ENCODE assay signal across 10 mouse cellular contexts in the genomic region with DNA sequence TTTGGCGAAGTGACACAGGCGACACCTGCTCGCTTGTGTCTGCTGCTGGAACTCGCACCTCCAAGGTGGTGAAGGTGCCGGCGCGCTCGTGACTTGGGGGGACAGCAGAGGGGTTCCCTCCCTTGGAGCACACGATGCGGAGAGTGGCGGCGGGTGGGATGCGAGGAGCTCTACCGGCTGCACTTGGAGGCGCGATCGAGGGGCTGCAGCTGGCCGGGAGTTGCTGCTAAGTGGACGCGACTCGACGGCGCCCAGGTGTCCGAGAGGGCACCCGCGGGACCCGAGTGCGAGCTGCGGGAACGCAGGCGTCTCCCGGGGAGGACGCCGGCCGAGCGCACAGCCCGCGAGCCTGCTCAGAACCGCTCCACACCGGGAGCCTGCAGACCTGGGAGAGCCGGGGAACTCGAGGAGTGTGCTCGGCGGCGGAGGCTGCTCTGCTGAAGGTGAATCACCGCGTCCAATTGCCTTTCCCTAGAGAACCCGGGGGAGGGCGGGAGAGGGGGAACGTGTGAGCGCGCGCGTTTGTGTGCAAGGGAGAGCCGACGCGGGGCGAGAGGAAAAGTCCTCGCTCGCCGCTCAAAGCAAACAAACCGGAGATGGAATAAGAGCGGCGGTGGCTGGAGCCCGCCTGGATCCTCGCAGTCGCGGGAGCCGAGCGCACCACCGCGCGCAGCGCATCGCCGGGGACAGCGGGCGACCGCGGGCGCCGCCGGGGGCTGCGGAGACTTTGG. TPM values are rescaled to one million over a fixed set of nuclear protein-coding genes. Genes with fewer than 3 reads are reported as not detected.
A peak's percentile ranks its signal among the peaks of the same experiment; 100 is the strongest.
DNase-seq lines count a peak whose midpoint lies in the region; ATAC-seq and TF ChIP-seq lines count a peak whose summit lies in the region.
"Had no signal": no experiment of that assay in that cellular context is flagged by ENCODE, and none has a peak within 500 bp of the region (broad histone marks: within the 10 kb centered on the region; RNA-seq: fewer than 3 reads in every experiment).

No protein-coding gene starts in this region.

- peak overlapping the region; percentile 58 for H3K9ac ChIP-seq in kidney, embryonic 14.5 days (ENCODE audit: low read depth, low read length)
- peak overlapping the region; percentile 54 for H3K9ac ChIP-seq in limb, embryonic 14.5 days (ENCODE audit: low read depth, low read length, severe bottlenecking)
- H3K9ac ChIP-seq in neural tube, embryonic 12.5 days: peak overlapping the region; percentile 70

- TF ChIP-seq CTCF in brain, embryonic 14.5 days (IDR thresholded peaks at IDR 0.05; ENCODE audit: borderline replicate concordance, extremely low read depth, insufficient read depth, insufficient read length): no peak

- no peaks in the 10 kb centered on the region for H3K9me3 ChIP-seq in kidney, embryonic 14.5 days (ENCODE audit: control insufficient read depth, low read length)
- no peaks in the 10 kb centered on the region for H3K9me3 ChIP-seq in limb, embryonic 14.5 days (ENCODE audit: control insufficient read depth, low read length)
- no peaks in the 10 kb centered on the region for H3K9me3 ChIP-seq in neural tube, embryonic 12.5 days

- no peaks in the 10 kb centered on the region for H3K27me3 ChIP-seq in kidney, embryonic 14.5 days (ENCODE audit: control insufficient read depth, insufficient read depth, low read length)
- H3K27me3 ChIP-seq in limb, embryonic 14.5 days (ENCODE audit: control insufficient read depth, insufficient read depth, low read length): no peaks in the 10 kb centered on the region; the same call in 1 of the 2 replicates
- H3K27me3 ChIP-seq in neural tube, embryonic 12.5 days (replicated peaks): peaks cover 21% of the 10 kb centered on the region

- no peak for TF ChIP-seq POLR2A in brain, embryonic 14.5 days (IDR thresholded peaks at IDR 0.05; ENCODE audit: borderline replicate concordance, extremely low read depth, insufficient read depth, insufficient read length, poor library complexity, severe bottlenecking)
- TF ChIP-seq POLR2A in limb, embryonic 14.5 days (IDR thresholded peaks at IDR 0.05; ENCODE audit: borderline replicate concordance, extremely low read depth, insufficient read depth, insufficient read length): no peak

- H3K4me3 ChIP-seq in kidney, embryonic 14.5 days (ENCODE audit: low read length): peak overlapping the region; percentile 61
- peak overlapping the region; percentile 57 for H3K4me3 ChIP-seq in limb, embryonic 14.5 days (replicated peaks; ENCODE audit: low read length)
- H3K4me3 ChIP-seq in neural tube, embryonic 12.5 days: peak overlapping the region; percentile 55

- no peaks in the 10 kb centered on the region for H3K4me1 ChIP-seq in kidney, embryonic 14.5 days (ENCODE audit: control insufficient read depth, insufficient read depth, low read length)
- peaks cover 9% of the 10 kb centered on the region for H3K4me1 ChIP-seq in limb, embryonic 14.5 days (ENCODE audit: control insufficient read depth, insufficient read depth, low read length)
- peaks cover 14% of the 10 kb centered on the region for H3K4me1 ChIP-seq in neural tube, embryonic 12.5 days

- ATAC-seq in frontal cortex, adult (ENCODE audit: low TSS enrichment): peak; percentile 73
- ATAC-seq in kidney, embryonic 14.5 days (ENCODE audit: low FRiP score, low TSS enrichment): peak; percentile 83
- peak; percentile 61 for ATAC-seq in limb, embryonic 14.5 days (ENCODE audit: low FRiP score, low read depth)
- peak; percentile 75 for ATAC-seq in neural tube, embryonic 12.5 days (ENCODE audit: low FRiP score, low read depth)

- H3K36me3 ChIP-seq in kidney, embryonic 14.5 days (ENCODE audit: control insufficient read depth, insufficient read depth, low read length): no peaks in the 10 kb centered on the region
- no peaks in the 10 kb centered on the region for H3K36me3 ChIP-seq in limb, embryonic 14.5 days (ENCODE audit: control insufficient read depth, insufficient read depth, low read length)
- no peaks in the 10 kb centered on the region for H3K36me3 ChIP-seq in neural tube, embryonic 12.5 days

- intact Hi-C loops in gastrocnemius, postnatal 36 days (cut with DNase I): no loop called here

- no peak overlapping the region for H3K27ac ChIP-seq in kidney, embryonic 14.5 days (ENCODE audit: low read depth, low read length)
- no peak overlapping the region for H3K27ac ChIP-seq in limb, embryonic 14.5 days (replicated peaks; ENCODE audit: low read depth, low read length)
- H3K27ac ChIP-seq in neural tube, embryonic 12.5 days: no peak overlapping the region; the same call in 1 of the 2 replicates
- H3K27ac ChIP-seq: macrophage had no signal

- H3K4me2 ChIP-seq in kidney, embryonic 14.5 days (replicated peaks; ENCODE audit: low read depth, low read length): peak overlapping the region; percentile 95
- peak overlapping the region; percentile 86 for H3K4me2 ChIP-seq in limb, embryonic 14.5 days (replicated peaks; ENCODE audit: low read depth, low read length, severe bottlenecking)
- H3K4me2 ChIP-seq in neural tube, embryonic 12.5 days (replicated peaks): peak overlapping the region; percentile 93

- WGBS in kidney, embryonic 14.5 days: under 1% methylated on average over 77 of the region's 84 CpGs
- 0% methylated on average over 76 of the region's 84 CpGs for WGBS in limb, embryonic 14.5 days
- WGBS in neural tube, embryonic 12.5 days: under 1% methylated on average over 84 of the region's 84 CpGs

- peak; percentile 24 for DNase-seq in gastrocnemius, postnatal 10 days
- no peak for DNase-seq in gastrocnemius, postnatal 36 days
- peak; percentile 82 for DNase-seq in brain, embryonic 14.5 days (ENCODE audit: low read depth)
- DNase-seq in limb, embryonic 14.5 days (ENCODE audit: low spot score): peak; percentile 19
- DNase-seq in spleen, adult 18-20 months: no peak

RNA-seq across cellular contexts. Expression of gene Fam19a2, which starts 0.8 kb away (rescaled TPM):
- under 1 TPM; 0.19 to 0.20 TPM for total RNA-seq in gastrocnemius, postnatal 10 days (2021)
- total RNA-seq in gastrocnemius, postnatal 36 days (2021): under 1 TPM in 1 of 2 experiments, not detected in 1; 0.05 TPM
- 20.1 and 33.0 TPM in 2 replicates for polyA plus RNA-seq in brain, embryonic 14.5 days (2012; rRNA removed)
- polyA plus RNA-seq in kidney, embryonic 14.5 days (2014; fragmentation: Nextera tagmentation; extraction: Ambion mirVana): 5.3 and 5.4 TPM in 2 replicates
- polyA plus RNA-seq in limb, embryonic 14.5 days (2012; rRNA removed): 3.0 and 4.2 TPM in 2 replicates
- polyA plus RNA-seq in limb, embryonic 14.5 days (2014; fragmentation: Nextera tagmentation; extraction: Ambion mirVana): 3.2 and 4.1 TPM in 2 replicates
- polyA plus RNA-seq in neural tube, embryonic 12.5 days (2016; fragmentation: Nextera tagmentation; extraction: Ambion mirVana): 24.4 and 27.2 TPM in 2 replicates
- total RNA-seq: CH12.LX had no signal
- polyA plus RNA-seq: macrophage had no signal

Comparison
In these comparisons a context has a peak if more than half of its experiments do, and no peak if none do; other contexts are left out.
1. DNase-seq: peak in gastrocnemius, postnatal 10 days (single experiment), brain, embryonic 14.5 days (single experiment) and limb, embryonic 14.5 days (single experiment); none in gastrocnemius, postnatal 36 days (0 of 2) and spleen, adult 18-20 months (0 of 2).
2. Peak in every context shown above with its lines, with median percentiles within 50 percentile points of each other: ATAC-seq, H3K4me2 ChIP-seq, H3K4me3 ChIP-seq and H3K9ac ChIP-seq.